Mouse (Mus musculus): ENCODE measurements at regions not wholly inside any gene's neighbourhood (a gene's known extent, or its start where the extent isn't known, plus 50 kb on each side); places are given as distances from the start of the nearest gene placed in this dataset.
"Not testable (repeated sequence)": the region's sequence is repeated elsewhere in the genome, so short reads cannot be mapped to it uniquely, and the experiment has no call there.

GRCm38 (mm10) chrX:18960465-18960864 lies 499.3 kb upstream of the 4930578C19Rik start:
- ChIA-PET POLR2A (no interaction called here), CTCF (no interaction called here)

GRCm38 (mm10) chrX:18942612-18943011 lies 481.4 kb upstream of the 4930578C19Rik start:
- CTCF ChIA-PET: no interaction called here
- POLR2A ChIA-PET: no interaction called here

- CTCF ChIA-PET: no interaction called here
- POLR2A ChIA-PET: no interaction called here
Measured at GRCm38 (mm10) chrX:18933340-18933739, 472.1 kb upstream of the 4930578C19Rik start.

GRCm38 (mm10) chrX:18923084-18923483 lies 461.9 kb upstream of the 4930578C19Rik start:
- ChIA-PET CTCF (no interaction called here), POLR2A (no interaction called here)

- POLR2A ChIA-PET: no interaction called here
- CTCF ChIA-PET: interaction anchor here in 1 of 4 experiments (0.7 kb wide), 1 partner anchor 67 kb away, joined by 3 read pairs; no protein-coding TSS in a partner anchor
Measured at GRCm38 (mm10) chrX:18921366-18922092, 460.3 kb upstream of the 4930578C19Rik start.

- ChIA-PET CTCF (interaction anchor here in 1 of 4 experiments (0.6 kb wide), 2 partner anchors 186 to 363 kb away, joined by 3 to 4 read pairs; no protein-coding TSS in a partner anchor), POLR2A (no interaction called here)
Measured at GRCm38 (mm10) chrX:18882784-18883171, 421.6 kb upstream of the 4930578C19Rik start.

- POLR2A ChIA-PET: no interaction called here
- CTCF ChIA-PET: interaction anchor here in 1 of 4 experiments (0.6 kb wide), 2 partner anchors 187 to 362 kb away, joined by 3 to 4 read pairs; no protein-coding TSS in a partner anchor
Measured at GRCm38 (mm10) chrX:18882088-18882783, 421.0 kb upstream of the 4930578C19Rik start.

- ChIA-PET CTCF (no interaction called here), POLR2A (no interaction called here)
Measured at GRCm38 (mm10) chrX:18875734-18876133, 414.5 kb upstream of the 4930578C19Rik start.

GRCm38 (mm10) chrX:18874051-18874450 lies 412.9 kb upstream of the 4930578C19Rik start:
- ChIA-PET CTCF (no interaction called here), POLR2A (no interaction called here)

GRCm38 (mm10) chrX:18838668-18839067 lies 377.5 kb upstream of the 4930578C19Rik start:
- CTCF ChIA-PET: interaction anchor here in 1 of 4 experiments (0.6 kb wide), 1 partner anchor 19 kb away, joined by 3 read pairs; no protein-coding TSS in a partner anchor
- POLR2A ChIA-PET: no interaction called here

- POLR2A ChIA-PET, CTCF ChIA-PET: not testable (repeated sequence)
Measured at GRCm38 (mm10) chrX:18824971-18825370, 363.8 kb upstream of the 4930578C19Rik start.

- ChIA-PET POLR2A (no interaction called here), CTCF (no interaction called here)
Measured at GRCm38 (mm10) chrX:18814441-18814973, 353.3 kb upstream of the 4930578C19Rik start.

All from embryonic stem cell, embryonic (primary cell).